Mouse (Mus musculus) v-Abl transformed pro-B cells (cell line): Measurements from ENCODE around the gene Zfc3h1.

Experiments used
- in situ Hi-C, 2 experiments: fragments of 400-800 bp; cut with MboI; formaldehyde crosslinking; loops; one replicate each; pipeline ENCODE4 v1.15.1; 2025; ENCODE audit not compliant: unreplicated experiment in 2 of 2

The Zfc3h1 gene

DNA sequence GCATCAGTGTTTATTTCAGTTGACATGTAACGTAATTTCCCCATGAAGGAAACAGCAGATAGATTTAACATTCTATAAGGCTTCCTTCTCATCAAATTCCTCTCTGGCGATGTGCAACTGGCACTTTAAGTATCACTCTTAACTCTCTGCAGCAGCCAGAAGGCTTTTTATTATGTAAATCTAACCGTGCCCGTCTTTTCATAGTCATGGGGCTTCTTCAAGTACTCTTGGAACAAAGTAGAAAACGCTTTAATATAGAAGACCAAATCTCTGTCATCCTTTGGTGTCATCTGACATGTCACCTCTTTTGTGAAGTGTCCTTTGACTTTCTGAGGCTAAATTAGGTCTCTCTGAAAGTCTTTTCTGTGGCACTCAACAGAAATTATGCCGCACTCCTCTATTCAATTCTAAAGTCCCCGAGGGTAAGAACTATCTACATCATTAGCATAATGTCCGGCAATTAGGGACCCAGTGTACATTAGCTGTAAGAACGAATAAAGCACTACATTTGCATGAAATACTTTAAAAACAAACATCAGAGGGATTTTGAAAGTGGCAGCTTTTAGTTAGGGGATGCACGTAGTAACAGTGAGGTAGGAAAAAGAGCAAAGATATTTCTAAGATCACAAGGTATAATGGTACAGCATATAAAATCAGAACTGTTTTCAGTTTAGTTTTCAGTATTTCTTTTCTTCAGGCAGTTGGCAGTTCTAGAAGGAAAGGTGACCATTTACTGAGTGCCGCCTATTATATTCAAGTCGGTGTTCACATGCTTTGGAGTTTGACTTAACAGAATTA lies 1.7 kb upstream of the Zfc3h1 start:
- in situ Hi-C loops, result loop anchor here (25.0 kb wide), 2 partner anchors 1104 to 1179 kb away; no protein-coding TSS in a partner anchor

DNA sequence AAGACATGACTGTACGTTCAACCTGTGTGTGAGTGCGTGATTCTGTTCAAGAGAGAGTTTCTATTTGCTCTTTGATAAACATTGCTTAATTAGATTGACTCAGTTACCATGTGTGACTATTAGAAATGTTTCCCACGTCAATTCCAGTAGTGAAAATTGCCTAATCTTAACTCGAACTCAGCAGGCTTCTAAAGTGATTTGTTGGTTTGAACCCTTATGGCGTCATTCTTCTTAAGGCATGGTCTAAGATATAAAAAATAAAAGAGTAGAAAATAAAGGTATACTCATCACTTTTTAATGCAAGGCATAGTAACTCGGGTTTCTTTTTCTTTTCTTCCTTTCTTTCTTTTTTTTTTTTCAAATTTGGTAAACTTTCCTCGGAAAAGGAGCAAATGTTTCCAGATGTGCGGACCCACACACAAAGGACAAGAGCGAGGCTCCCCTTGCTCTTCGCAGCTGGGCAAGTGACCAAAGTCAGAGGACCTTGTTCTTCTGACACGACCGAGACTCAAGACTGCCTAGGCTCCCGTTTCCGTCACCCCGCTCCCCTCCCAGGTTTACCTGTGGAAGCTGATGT lies 1.0 kb upstream of the Zfc3h1 start:
- in situ Hi-C loops, result loop anchor here (25.0 kb wide), 2 partner anchors 1104 to 1179 kb away; no protein-coding TSS in a partner anchor

DNA sequence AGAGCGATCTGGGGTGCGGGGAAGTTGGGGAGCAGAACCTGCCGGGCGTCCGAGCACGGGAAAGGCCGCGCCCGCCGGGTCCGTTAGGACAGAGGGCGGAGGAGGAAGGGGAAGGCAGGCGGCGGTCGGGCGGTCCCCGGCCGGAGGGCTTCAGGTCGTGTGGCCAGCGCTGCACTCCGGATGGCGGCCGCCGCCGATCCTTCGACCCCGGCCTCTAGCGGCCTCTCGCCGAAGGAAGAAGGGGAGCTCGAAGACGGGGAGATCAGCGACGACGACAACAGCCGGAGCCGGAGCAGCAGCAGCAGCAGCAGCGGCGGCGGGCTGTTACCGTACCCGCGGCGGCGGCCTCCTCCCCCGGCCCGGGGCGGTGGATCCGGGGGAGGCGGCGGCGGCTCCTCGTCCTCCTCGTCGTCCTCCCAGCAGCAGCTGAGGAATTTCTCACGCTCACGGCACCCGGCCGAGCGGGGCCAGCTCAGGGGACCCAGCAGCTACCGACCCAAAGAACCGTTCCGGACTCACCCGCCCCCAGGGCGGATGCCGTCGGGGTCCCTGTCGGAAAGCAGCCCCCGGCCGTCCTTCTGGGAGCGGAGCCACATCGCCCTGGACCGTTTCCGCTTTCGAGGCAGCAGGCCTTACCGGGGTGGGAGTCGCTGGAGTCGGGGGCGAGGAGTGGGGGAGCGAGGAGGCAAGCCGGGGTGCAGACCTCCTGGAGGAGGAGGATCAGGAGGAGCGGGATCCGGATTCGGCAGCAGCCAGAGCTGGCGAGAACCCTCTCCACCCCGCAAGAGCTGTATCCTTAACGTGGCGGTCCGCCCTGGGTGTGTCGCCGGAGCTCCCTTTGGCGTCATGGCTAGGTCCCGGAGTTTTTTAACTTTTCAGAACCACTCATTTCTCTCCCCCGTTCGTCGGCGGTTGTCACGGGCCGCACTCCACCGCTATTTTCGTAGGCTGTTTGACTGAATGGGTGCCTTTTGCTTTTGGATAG lies 551 bp downstream of the Zfc3h1 start:
- in situ Hi-C loops, result loop anchor here (5.0 to 25.0 kb wide), 3 partner anchors 73 to 1177 kb away; no protein-coding TSS in a partner anchor

DNA sequence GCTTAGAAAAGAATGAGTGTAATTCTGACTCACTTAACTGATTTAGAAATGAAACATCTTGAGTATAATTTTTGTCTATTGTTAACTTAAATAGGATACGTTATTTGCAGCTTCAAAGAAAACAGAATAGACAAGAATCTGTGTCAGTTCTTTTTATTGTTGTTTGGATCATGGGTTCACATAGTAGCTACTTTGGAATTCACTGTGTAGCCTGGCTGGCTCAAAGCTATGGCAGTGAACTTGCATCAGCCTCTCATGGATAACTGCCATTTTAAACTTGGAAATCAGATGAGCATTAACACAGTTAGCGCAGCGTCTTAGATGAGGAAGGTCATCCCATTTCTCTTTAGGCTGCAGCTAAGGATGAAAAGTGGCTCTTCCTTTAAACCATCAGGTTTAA lies 3.1 kb downstream of the Zfc3h1 start:
- in situ Hi-C loops, result loop anchor here (5.0 to 25.0 kb wide), 3 partner anchors 76 to 1174 kb away; no protein-coding TSS in a partner anchor

DNA sequence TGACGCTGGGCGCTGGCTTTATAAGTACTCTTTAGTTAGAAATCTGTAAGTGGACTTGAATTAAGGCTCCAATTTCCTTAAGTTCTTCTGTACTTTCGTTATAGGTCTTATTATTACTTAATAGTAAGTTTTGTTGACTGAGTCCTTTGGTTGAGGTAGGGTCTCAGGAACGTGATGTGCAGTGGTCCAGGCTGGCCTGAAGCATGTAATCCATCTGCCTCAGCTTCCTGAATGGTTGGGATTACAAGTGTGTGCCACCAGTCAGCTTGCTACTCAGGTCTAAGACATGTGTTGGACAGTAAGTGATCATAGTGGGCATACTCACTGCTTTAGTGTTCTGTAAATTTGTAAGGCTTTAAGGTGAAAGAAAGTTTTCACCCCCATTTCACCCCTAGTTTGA lies 6.3 kb downstream of the Zfc3h1 start:
- in situ Hi-C loops, result loop anchor here (25.0 kb wide), 2 partner anchors 1096 to 1171 kb away; no protein-coding TSS in a partner anchor

GRCm38 (mm10) chr10:115391896-115392295 lies 7.1 kb downstream of the Zfc3h1 start:
- in situ Hi-C loops, result loop anchor here (25.0 kb wide), 2 partner anchors 1095 to 1170 kb away; no protein-coding TSS in a partner anchor

GRCm38 (mm10) chr10:115406393-115406792 lies 21.6 kb downstream of the Zfc3h1 start:
- in situ Hi-C loops, result loop anchor here (5.0 to 25.0 kb wide), 5 partner anchors 82 to 1656 kb away; partner anchors contain the start of gene Cct2 (in 1 of the 2)

DNA sequence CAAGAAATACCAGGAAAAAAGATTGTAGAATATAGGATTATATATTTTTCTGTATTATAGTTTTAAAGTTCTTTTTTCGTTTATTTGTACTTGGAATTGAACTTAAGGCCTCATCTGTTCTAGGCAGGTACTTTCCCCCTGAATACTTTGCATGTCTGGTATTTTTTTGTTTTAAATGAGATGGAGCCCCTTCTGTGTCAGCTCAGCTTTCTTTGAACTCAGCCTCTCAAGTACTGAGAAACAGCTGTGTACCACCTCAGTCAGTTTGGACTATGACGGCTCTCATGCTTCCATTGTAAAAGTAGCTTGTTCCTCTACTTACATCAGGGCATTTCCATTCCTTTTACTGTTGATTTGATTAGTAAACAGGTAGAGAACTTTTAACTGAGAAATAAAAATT lies 28.7 kb downstream of the Zfc3h1 start:
- in situ Hi-C loops, result loop anchor here in 1 of 2 experiments (25.0 kb wide), 1 partner anchor 1649 kb away; the partner anchor contains the start of gene Cct2

DNA sequence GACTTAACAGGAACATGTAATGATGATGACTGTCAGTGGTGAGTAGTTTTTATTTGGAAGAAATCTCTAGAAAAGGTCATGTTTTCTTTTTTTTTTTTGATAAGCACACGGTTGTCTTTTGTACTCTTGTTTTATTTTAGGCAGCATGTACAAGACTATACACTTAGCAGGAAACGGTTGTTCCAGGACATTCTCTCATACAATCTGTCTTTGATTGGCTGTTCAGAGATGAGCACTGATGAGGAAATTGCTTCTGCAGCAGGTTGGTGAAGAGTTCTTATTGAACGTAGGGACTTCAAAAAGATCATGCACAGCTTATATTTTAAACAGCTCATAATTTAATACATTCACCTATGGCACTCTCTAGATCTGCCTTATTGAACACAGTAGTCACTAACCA lies 29.3 kb downstream of the Zfc3h1 start:
- in situ Hi-C loops, result loop anchor here in 1 of 2 experiments (25.0 kb wide), 1 partner anchor 1648 kb away; the partner anchor contains the start of gene Cct2

GRCm38 (mm10) chr10:115421976-115422375 lies 37.2 kb downstream of the Zfc3h1 start:
- in situ Hi-C loops, result loop anchor here in 1 of 2 experiments (5.0 to 25.0 kb wide), 2 partner anchors 200 to 1640 kb away; partner anchors contain the start of gene Cct2

GRCm38 (mm10) chr10:115425351-115425750 lies 40.6 kb downstream of the Zfc3h1 start:
- in situ Hi-C loops, result no loop called here

GRCm38 (mm10) chr10:115437286-115437685 lies 52.5 kb downstream of the Zfc3h1 start:
- in situ Hi-C loops, result no loop called here

- in situ Hi-C loops, result no loop called here
These were observed 63.9 kb downstream of the Zfc3h1 start for GRCm38 (mm10) chr10:115448614-115449013.

GRCm38 (mm10) chr10:115457368-115458021 lies 72.7 kb downstream of the Zfc3h1 start:
- in situ Hi-C loops, result no loop called here

DNA sequence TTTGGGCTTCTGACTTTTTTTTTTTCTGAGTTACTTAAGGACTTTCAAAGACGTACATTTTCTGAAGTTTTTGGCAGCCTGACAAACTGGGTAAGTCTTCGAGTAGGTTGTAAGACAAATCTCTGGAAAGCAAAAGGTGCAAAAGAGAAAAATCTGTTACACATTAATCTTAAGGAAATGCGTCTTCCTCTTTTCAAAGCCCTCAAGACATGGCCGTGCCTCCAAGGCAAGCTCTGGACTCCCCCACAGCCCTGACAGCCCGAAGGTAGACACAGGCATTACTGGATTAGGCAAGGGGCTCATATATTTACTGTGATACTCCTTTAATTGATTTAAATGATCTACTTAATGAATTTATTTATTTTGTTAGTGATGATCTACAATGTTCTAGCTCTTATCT lies 77.9 kb downstream of the Zfc3h1 start:
- in situ Hi-C loops, result no loop called here

DNA sequence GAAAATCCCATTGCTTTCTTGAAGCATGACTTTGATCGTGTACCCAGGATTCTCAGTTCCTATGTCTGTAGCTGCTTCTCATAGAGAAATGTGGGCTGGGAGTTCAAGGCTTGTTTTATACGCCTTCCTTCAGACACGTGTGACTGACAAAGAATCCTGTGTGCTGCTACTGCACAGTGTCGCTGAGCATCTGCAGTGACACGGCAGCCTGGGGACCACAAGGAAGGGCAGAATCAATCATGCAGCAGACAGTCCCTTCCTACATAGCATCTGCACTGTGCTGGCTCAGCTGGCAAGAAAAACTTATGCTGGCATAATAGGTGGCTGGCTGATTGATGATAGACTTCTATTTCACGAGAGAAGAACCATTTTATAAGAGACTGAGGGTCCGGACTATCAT lies 80.3 kb downstream of the Zfc3h1 start:
- in situ Hi-C loops, result no loop called here

GRCm38 (mm10) chr10:115465778-115466177 lies 81.0 kb downstream of the Zfc3h1 start:
- in situ Hi-C loops, result no loop called here

DNA sequence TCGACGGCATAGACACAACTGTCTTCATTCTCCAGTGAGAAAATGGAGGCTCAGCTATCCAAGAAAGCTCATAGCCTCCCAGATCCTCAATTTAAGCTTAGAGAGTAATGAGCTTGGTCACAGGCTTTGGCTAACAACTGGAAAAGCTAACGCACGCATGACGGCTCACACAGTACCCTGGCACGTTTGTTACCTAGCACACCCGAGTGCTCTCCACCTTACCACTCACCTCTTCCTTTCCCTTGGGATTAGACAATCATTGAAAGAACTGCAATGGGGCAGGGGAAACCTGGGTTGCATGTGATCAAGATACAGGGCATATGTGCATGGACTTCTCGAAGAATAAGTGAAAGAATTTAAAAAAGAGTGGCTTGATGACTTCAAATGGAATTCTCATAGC lies 83.2 kb downstream of the Zfc3h1 start:
- in situ Hi-C loops, result no loop called here

DNA sequence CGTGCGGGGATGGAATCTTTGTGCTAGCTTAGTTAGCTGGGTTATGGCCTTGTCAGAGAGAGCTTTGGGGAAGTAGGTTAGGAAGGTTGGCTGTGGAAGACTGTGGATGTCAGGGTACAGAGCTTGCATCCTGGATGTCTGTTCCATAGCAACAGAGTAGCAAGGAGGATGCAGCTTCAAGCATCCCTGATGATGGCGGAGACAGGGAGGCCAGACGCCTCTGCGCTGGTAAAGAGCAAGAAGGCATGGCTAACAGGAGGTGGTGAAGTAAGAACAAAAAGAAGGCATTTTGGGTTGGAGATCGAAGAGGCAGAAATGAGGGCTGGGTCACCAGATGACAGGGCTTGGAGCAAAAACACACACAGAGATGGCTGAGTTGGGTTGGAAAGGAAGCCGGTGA lies 83.9 kb downstream of the Zfc3h1 start:
- in situ Hi-C loops, result no loop called here

GRCm38 (mm10) chr10:115469040-115469439 lies 84.3 kb downstream of the Zfc3h1 start:
- in situ Hi-C loops, result no loop called here
